Mouse (Mus musculus) embryonic facial prominence, embryonic 11.5 days (tissue): ENCODE data around the gene Tas1r3. TPM values are rescaled to one million over a fixed set of nuclear protein-coding genes. Genes with fewer than 3 reads are reported as not detected.

Source experiments
- ATAC-seq: fragments of 200-750 bp; cut with Nextera tagmentation; replicated peaks from 2 replicates; pipeline ENCODE4 v1.8.0; 2017; ENCODE audit warnings: low read depth; ENCODE audit not compliant: insufficient number of reproducible peaks, low FRiP score, low TSS enrichment
- DNase-seq: peaks from one replicate; pipeline ENCODE4 v3.0.0-alpha.2; 2015; ENCODE audit warnings: low spot score
- H3K27ac ChIP-seq: fragments of 300-500 bp; sonication (generic); replicated peaks from 2 replicates; pipeline ENCODE4 v1.5.1; 2014; ENCODE audit warnings: mild to moderate bottlenecking, low read depth, low read length, control low read depth
- H3K27me3 ChIP-seq: fragments of 300-500 bp; sonication (generic); 2 replicates; pipeline ENCODE4 v1.6.1; 2014; ENCODE audit warnings: mild to moderate bottlenecking, low read length, moderate library complexity, mixed read lengths; ENCODE audit not compliant: control insufficient read depth, insufficient read depth
- H3K36me3 ChIP-seq: fragments of 300-500 bp; sonication (generic); replicated peaks from 2 replicates; pipeline ENCODE4 v1.6.1; 2014; ENCODE audit warnings: low read depth, mild to moderate bottlenecking, low read length, moderate library complexity, mixed read lengths; ENCODE audit not compliant: control insufficient read depth, insufficient read depth
- H3K4me1 ChIP-seq: fragments of 300-500 bp; sonication (generic); 2 replicates; pipeline ENCODE4 v1.6.1; 2014; ENCODE audit warnings: low read length, mixed read lengths; ENCODE audit not compliant: control insufficient read depth, insufficient read depth
- H3K4me2 ChIP-seq: fragments of 300-500 bp; sonication (generic); 2 replicates; pipeline ENCODE4 v1.6.1; 2014; ENCODE audit warnings: low read depth, mild to moderate bottlenecking, control low read depth, low read length, moderate library complexity
- H3K4me3 ChIP-seq: fragments of 300-500 bp; sonication (generic); 2 replicates; pipeline ENCODE4 v1.5.1; 2014; ENCODE audit warnings: low read depth, low read length, control low read depth
- H3K9ac ChIP-seq: fragments of 300-500 bp; sonication (generic); replicated peaks from 2 replicates; pipeline ENCODE4 v1.6.1; 2014; ENCODE audit warnings: mild to moderate bottlenecking, control low read depth, low read length
- H3K9me3 ChIP-seq: fragments of 300-500 bp; sonication (generic); replicated peaks from 2 replicates; pipeline ENCODE4 v1.6.1; 2016; ENCODE audit warnings: mild to moderate bottlenecking, low read length, inconsistent platforms, mixed read lengths; ENCODE audit not compliant: control insufficient read depth
- WGBS: fragments of 180-500 bp; shearing (Covaris S2); extraction: QIAGEN DNeasy Blood & Tissue Kit; methylation state at CpG from one replicate; pipeline ENCODE4 v1.1.7; 2014; 5-methylcytosine and 5-hydroxymethylcytosine counted together
- polyA plus RNA-seq: library from polyadenylated mRNA; unstranded; fragments of >200 nt; fragmentation: Nextera tagmentation; extraction: Ambion mirVana; gene quantifications from 2 replicates; pipeline ENCODE4 v1.2.1, GENCODE M21; 2014

The Tas1r3 gene
- polyA plus RNA-seq, 1 experiment from 2014 or later: 0.27 TPM

DNA sequence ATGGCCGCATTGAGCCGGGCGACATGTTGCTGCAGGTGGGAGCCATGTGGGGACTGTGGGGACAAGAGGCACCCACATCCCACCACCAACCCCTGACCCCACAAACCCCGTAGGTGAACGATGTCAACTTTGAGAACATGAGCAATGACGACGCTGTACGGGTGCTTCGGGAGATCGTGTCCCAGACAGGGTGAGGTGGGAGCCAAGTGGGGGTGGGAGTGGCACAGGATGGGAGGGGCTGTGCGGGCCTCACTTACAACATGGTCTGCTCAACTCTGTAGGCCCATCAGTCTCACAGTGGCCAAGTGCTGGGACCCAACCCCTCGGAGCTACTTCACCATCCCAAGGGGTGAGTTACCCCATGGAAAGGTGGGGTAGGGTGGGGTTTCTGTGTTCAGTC lies 8.2 kb downstream of the Tas1r3 start:
- H3K4me1 ChIP-seq: no peaks in the 10 kb centered on the region
- WGBS: 92% methylated on average over 12 of the region's 12 CpGs
- no peaks in the 10 kb centered on the region for H3K9me3 ChIP-seq
- H3K36me3 ChIP-seq: peaks cover 3% of the 10 kb centered on the region; the same call in 1 of the 2 replicates
- no peaks in the 10 kb centered on the region for H3K27me3 ChIP-seq
- H3K9ac ChIP-seq: no peak overlapping the region
- H3K27ac ChIP-seq: no peak overlapping the region
- DNase-seq (no peak), ATAC-seq (no peak)
- no peak overlapping the region for H3K4me3 ChIP-seq
- no peak overlapping the region for H3K4me2 ChIP-seq

DNA sequence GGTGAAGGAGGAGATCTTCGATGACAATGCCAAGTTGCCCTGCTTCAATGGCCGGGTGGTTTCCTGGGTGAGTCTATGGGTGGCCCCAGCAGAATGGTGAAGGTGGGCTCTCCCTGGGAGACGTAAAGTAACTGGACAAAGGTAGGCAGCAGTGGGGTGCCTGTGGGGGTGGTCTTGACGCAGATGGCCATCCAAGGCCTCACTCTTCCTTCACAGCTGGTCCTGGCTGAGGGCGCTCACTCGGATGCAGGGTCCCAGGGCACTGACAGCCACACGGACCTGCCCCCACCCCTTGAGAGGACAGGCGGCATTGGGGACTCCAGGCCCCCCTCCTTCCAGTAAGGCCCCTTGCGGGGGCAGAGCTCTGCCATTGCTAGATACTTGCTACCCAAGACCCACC lies 9.7 kb downstream of the Tas1r3 start:
- 92% methylated on average over 9 of the region's 9 CpGs for WGBS
- H3K36me3 ChIP-seq: peaks cover 3% of the 10 kb centered on the region; the same call in 1 of the 2 replicates
- H3K9me3 ChIP-seq: no peaks in the 10 kb centered on the region
- no peak overlapping the region for H3K27ac ChIP-seq
- no peak overlapping the region for H3K4me2 ChIP-seq
- no peaks in the 10 kb centered on the region for H3K27me3 ChIP-seq
- H3K4me3 ChIP-seq: no peak overlapping the region
- ATAC-seq: no peak
- DNase-seq: no peak
- no peak overlapping the region for H3K9ac ChIP-seq
- H3K4me1 ChIP-seq: no peaks in the 10 kb centered on the region; the same call in 1 of the 2 replicates

DNA sequence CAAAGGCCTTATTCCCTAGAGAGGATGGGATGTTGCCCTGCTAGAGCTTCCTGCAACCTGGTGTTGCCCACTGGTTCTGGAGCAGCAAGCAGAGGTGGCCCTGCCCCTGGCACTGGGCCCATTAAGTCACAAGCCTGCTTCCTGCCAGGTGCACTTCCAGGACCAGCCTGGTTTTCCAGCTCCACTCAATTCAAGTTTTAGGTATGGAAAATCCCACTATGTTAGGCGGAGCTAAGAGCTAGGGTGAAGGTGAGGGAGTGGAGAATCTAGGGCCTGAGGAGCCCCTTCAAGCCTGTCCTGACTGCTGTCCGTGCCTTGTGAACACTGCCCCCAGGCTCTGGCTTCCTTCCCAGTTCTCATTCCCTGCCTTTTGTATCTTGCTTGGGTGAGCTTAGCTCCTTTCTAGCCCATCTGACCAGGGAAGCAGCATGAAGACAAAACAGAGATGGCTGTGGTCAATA lies 11.2 kb downstream of the Tas1r3 start:
- 87% methylated on average over 2 of the region's 2 CpGs for WGBS

DNA sequence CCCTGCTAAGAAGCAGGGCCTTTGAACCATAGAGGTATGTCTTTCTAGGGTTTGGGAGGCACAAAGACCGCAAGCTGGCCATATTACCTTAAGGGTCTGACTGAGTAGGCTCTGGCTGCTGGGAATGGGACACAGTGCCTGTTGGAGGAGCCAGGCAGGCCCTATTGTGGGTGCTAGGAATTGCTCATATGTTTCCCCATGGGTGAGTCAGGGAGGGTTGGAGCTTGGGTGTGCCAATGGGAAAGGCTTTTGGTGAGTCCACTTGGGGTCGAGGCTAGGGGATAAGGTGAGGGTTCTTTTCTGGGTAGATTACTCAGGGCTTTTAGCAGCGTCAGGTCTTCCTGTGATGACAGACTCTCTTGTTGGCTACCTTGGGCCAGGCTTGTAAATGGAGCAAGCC lies 11.8 kb downstream of the Tas1r3 start:
- Histone ChIP-seq H3K4me2 (no peak overlapping the region), H3K4me3 (no peak overlapping the region), H3K27ac (no peak overlapping the region), H3K4me1 (no peaks in the 10 kb centered on the region; the same call in 1 of the 2 replicates), H3K9me3 (no peaks in the 10 kb centered on the region), H3K9ac (no peak overlapping the region), H3K36me3 (peaks cover 3% of the 10 kb centered on the region; the same call in 1 of the 2 replicates), H3K27me3 (no peaks in the 10 kb centered on the region)
- ATAC-seq (no peak), DNase-seq (no peak)
- WGBS: 88% methylated on average over 3 of the region's 3 CpGs

More for the DNA sequence above, 11.2 kb downstream of the Tas1r3 start:
- Histone ChIP-seq H3K27ac (no peak overlapping the region), H3K4me3 (no peak overlapping the region), H3K9me3 (no peaks in the 10 kb centered on the region), H3K4me2 (no peak overlapping the region), H3K4me1 (no peaks in the 10 kb centered on the region; the same call in 1 of the 2 replicates), H3K9ac (no peak overlapping the region), H3K27me3 (no peaks in the 10 kb centered on the region), H3K36me3 (peaks cover 3% of the 10 kb centered on the region; the same call in 1 of the 2 replicates)
- no peak for DNase-seq
- no peak for ATAC-seq

GRCm38 (mm10) chr4:155849792-155850451 lies 13.2 kb downstream of the Tas1r3 start:
- Histone ChIP-seq H3K4me3 (no peak overlapping the region), H3K36me3 (0 out of 2 replicates have a peak, but pooled peaks cover 3% of the 10 kb centered on the region), H3K4me2 (no peak overlapping the region), H3K27me3 (no peaks in the 10 kb centered on the region), H3K9me3 (no peaks in the 10 kb centered on the region), H3K27ac (no peak overlapping the region), H3K4me1 (no peaks in the 10 kb centered on the region; the same call in 1 of the 2 replicates), H3K9ac (no peak overlapping the region)
- DNase-seq: no peak
- WGBS: 100% methylated on average over 3 of the region's 3 CpGs
- no peak for ATAC-seq

GRCm38 (mm10) chr4:155849391-155849790 lies 13.8 kb downstream of the Tas1r3 start:
- ATAC-seq: no peak
- H3K27ac ChIP-seq: no peak overlapping the region
- no peak overlapping the region for H3K4me3 ChIP-seq
- no peak overlapping the region for H3K9ac ChIP-seq
- no peaks in the 10 kb centered on the region for H3K9me3 ChIP-seq
- no peaks in the 10 kb centered on the region; the same call in 1 of the 2 replicates for H3K4me1 ChIP-seq
- WGBS: 94% methylated on average over 2 of the region's 2 CpGs
- no peaks in the 10 kb centered on the region for H3K27me3 ChIP-seq
- H3K36me3 ChIP-seq: no peaks in the 10 kb centered on the region
- DNase-seq: no peak
- no peak overlapping the region for H3K4me2 ChIP-seq

DNA sequence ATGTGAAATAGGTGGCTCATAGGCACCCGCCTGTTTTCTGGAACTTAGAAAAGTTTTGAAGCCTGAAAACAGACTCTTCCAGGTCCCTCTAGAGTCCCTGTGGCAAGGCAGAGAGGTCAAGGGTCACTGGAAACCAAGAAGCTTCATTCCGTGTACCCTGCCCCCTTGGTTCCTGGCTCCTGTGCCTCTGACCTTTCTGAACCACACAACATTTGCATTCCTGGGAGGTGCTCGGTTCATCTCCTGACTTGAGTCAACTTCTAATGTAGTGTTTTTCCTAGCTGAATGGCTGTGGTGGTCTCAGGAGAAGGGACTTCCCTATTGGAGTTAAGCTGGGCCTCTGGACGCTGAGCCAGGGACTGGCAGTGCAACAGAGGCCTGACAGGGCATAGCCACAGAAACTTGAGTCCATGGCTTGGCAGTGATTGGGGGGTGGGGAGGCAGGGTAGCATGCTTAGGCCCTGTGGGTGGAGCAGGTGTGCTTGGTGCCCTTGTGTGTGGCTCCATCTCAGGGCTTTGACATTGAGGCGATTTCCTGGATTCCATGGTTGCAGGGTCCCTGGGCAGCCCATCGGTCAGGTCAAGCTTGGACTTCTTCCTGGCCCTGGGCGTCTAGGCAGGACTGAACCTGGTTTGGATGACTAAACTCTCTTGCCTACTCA lies 14.6 kb downstream of the Tas1r3 start:
- no peak overlapping the region for H3K27ac ChIP-seq
- WGBS: 55% methylated on average over 7 of the region's 7 CpGs
- no peak for ATAC-seq

More for the DNA sequence above, 14.6 kb downstream of the Tas1r3 start:
- peak overlapping the region; percentile 90 for H3K4me2 ChIP-seq
- H3K27me3 ChIP-seq: no peaks in the 10 kb centered on the region
- H3K4me3 ChIP-seq: peak overlapping the region; percentile 79
- DNase-seq: no peak
- H3K9ac ChIP-seq: no peak overlapping the region; the same call in 1 of the 2 replicates
- no peaks in the 10 kb centered on the region; the same call in 1 of the 2 replicates for H3K4me1 ChIP-seq
- H3K36me3 ChIP-seq: no peaks in the 10 kb centered on the region
- no peaks in the 10 kb centered on the region for H3K9me3 ChIP-seq
